Mouse (Mus musculus) stomach, postnatal 0 days (tissue): ENCODE measurements at regions not wholly inside any gene's neighbourhood (a gene's known extent, or its start where the extent isn't known, plus 50 kb on each side); places are given as distances from the start of the nearest gene placed in this dataset.

ENCODE experiments used
- CTCF ChIP-seq: IDR thresholded peaks from 2 replicates; pipeline ENCODE4 v1.5.1; 2016; ENCODE audit warnings: antibody characterized with exemption, low read depth, mild to moderate bottlenecking, moderate library complexity
- EP300 ChIP-seq: optimal IDR thresholded peaks from 2 replicates; pipeline ENCODE3; 2016; ENCODE audit warnings: antibody characterized with exemption

GRCm38 (mm10) chr15:62056889-62057288, 1134.1 kb upstream of the A1bg start:
- no peak for TF ChIP-seq CTCF
- TF ChIP-seq EP300: no peak
